Mouse (Mus musculus) small intestine, adult 2 months (tissue): ENCODE measurements around the gene Gm42372. TPM values are rescaled to one million over a fixed set of nuclear protein-coding genes. Genes with fewer than 3 reads are reported as not detected.
A peak's percentile ranks its signal among the peaks of the same experiment; 100 is the strongest.

Experiments used
- H3K27ac ChIP-seq: fragments of 200-500 bp; 2 replicates; pipeline ENCODE4 v1.5.1; 2012; ENCODE audit warnings: low read depth, low read length, control low read depth, inconsistent platforms; ENCODE audit not compliant: insufficient read depth
- H3K27me3 ChIP-seq: fragments of 200-500 bp; 2 replicates; pipeline ENCODE4 v1.6.1; 2012; ENCODE audit warnings: mild to moderate bottlenecking, moderate library complexity, low read length, inconsistent platforms; ENCODE audit not compliant: control insufficient read depth, insufficient read depth
- H3K36me3 ChIP-seq: fragments of 200-500 bp; 2 replicates; pipeline ENCODE4 v1.6.1; 2012; ENCODE audit warnings: mild to moderate bottlenecking, low read length, control low read depth, inconsistent platforms; ENCODE audit not compliant: control insufficient read depth, insufficient read depth
- H3K4me1 ChIP-seq: fragments of 200-500 bp; 2 replicates; pipeline ENCODE4 v1.6.1; 2012; ENCODE audit warnings: low read length, inconsistent platforms, mixed read lengths; ENCODE audit not compliant: control insufficient read depth, insufficient read depth, insufficient read length
- H3K4me3 ChIP-seq: fragments of 200-500 bp; 2 replicates; pipeline ENCODE4 v1.5.1; 2012; ENCODE audit warnings: low read depth, mild to moderate bottlenecking, control low read depth, inconsistent platforms, low read length, moderate library complexity
- CTCF ChIP-seq: fragments of 200-500 bp; IDR thresholded peaks from 2 replicates; pipeline ENCODE4 v1.5.1; 2012; ENCODE audit warnings: low read depth, mild to moderate bottlenecking, control low read depth, inconsistent platforms, low read length, moderate library complexity, mixed read lengths; ENCODE audit not compliant: insufficient replicate concordance, insufficient read length; ENCODE audit errors: extremely low read depth
- POLR2A ChIP-seq: fragments of 200-500 bp; IDR thresholded peaks from 2 replicates; pipeline ENCODE4 v1.6.1; 2012; ENCODE audit warnings: low read depth, mild to moderate bottlenecking, control low read depth, inconsistent platforms, low read length, moderate library complexity
- WGBS: fragments of 180-500 bp; shearing (Covaris S2); methylation state at CpG from one replicate; pipeline ENCODE4 v1.1.7; 2018; 5-methylcytosine and 5-hydroxymethylcytosine counted together
- polyA plus RNA-seq: library from polyadenylated mRNA; depleted of rRNA; stranded (reverse); fragments of >200 nt; gene quantifications from 2 replicates; pipeline ENCODE4 v1.2.3, GENCODE M21; 2012

Gm42372 gene
- polyA plus RNA-seq, 1 experiment: 0.14 TPM

GRCm38 (mm10) chr7:16944808-16945315, 38.0 kb upstream of the Gm42372 start:
- Histone ChIP-seq H3K27me3 (peaks cover 37% of the 10 kb centered on the region), H3K4me1 (peaks cover 8% of the 10 kb centered on the region), H3K4me3 (peak overlapping the region; percentile 57), H3K27ac (no peak overlapping the region), H3K36me3 (no peaks in the 10 kb centered on the region)
- WGBS: 8% methylated on average over 22 of the region's 22 CpGs
- no peak for TF ChIP-seq CTCF
- TF ChIP-seq POLR2A: no peak

- Histone ChIP-seq H3K4me1 (peaks cover 8% of the 10 kb centered on the region), H3K27ac (no peak overlapping the region), H3K27me3 (peaks cover 37% of the 10 kb centered on the region), H3K36me3 (no peaks in the 10 kb centered on the region), H3K4me3 (no peak overlapping the region; the same call in 1 of the 2 replicates)
- WGBS: 39% methylated on average over 17 of the region's 17 CpGs
- TF ChIP-seq CTCF (no peak), POLR2A (no peak)
These were observed 37.5 kb upstream of the Gm42372 start for GRCm38 (mm10) chr7:16945419-16945818.

- peak overlapping the region; percentile 29 for H3K4me3 ChIP-seq
- H3K27ac ChIP-seq: no peak overlapping the region
- H3K27me3 ChIP-seq: peaks cover 37% of the 10 kb centered on the region
- no peaks in the 10 kb centered on the region for H3K36me3 ChIP-seq
- TF ChIP-seq CTCF: no peak
- TF ChIP-seq POLR2A: no peak
- WGBS: 13% methylated on average over 53 of the region's 53 CpGs
- H3K4me1 ChIP-seq: peaks cover 8% of the 10 kb centered on the region
These were observed 36.2 kb upstream of the Gm42372 start for GRCm38 (mm10) chr7:16946441-16947348.

- Histone ChIP-seq H3K27me3 (peaks cover 37% of the 10 kb centered on the region), H3K27ac (no peak overlapping the region), H3K4me1 (peaks cover 8% of the 10 kb centered on the region), H3K36me3 (no peaks in the 10 kb centered on the region), H3K4me3 (peak overlapping the region; percentile 29)
- WGBS: 32% methylated on average over 21 of the region's 22 CpGs
- no peak for TF ChIP-seq POLR2A
- no peak for TF ChIP-seq CTCF
These were observed 35.5 kb upstream of the Gm42372 start for GRCm38 (mm10) chr7:16947349-16947895.

GRCm38 (mm10) chr7:16947959-16948361, 34.9 kb upstream of the Gm42372 start:
- H3K4me3 ChIP-seq: no peak overlapping the region
- H3K36me3 ChIP-seq: no peaks in the 10 kb centered on the region
- no peak for TF ChIP-seq CTCF
- TF ChIP-seq POLR2A: no peak
- H3K4me1 ChIP-seq: peaks cover 8% of the 10 kb centered on the region
- 6% methylated on average over 4 of the region's 4 CpGs for WGBS
- peaks cover 37% of the 10 kb centered on the region for H3K27me3 ChIP-seq
- H3K27ac ChIP-seq: no peak overlapping the region

- H3K27me3 ChIP-seq: peaks cover 37% of the 10 kb centered on the region
- 68% methylated on average over 8 of the region's 8 CpGs for WGBS
- no peak overlapping the region for H3K27ac ChIP-seq
- peaks cover 8% of the 10 kb centered on the region for H3K4me1 ChIP-seq
- no peaks in the 10 kb centered on the region for H3K36me3 ChIP-seq
- TF ChIP-seq CTCF: no peak
- TF ChIP-seq POLR2A: no peak
- H3K4me3 ChIP-seq: no peak overlapping the region
These were observed 33.9 kb upstream of the Gm42372 start for GRCm38 (mm10) chr7:16948923-16949458.
